Mouse (Mus musculus) myocyte (in vitro differentiated cells): ENCODE data around the gene Gm10053.

Source experiments
- POLR2A ChIP-seq: IDR thresholded peaks from one replicate; pipeline ENCODE4 v1.6.1; 2011; ENCODE audit warnings: low read depth, mild to moderate bottlenecking, control low read depth, moderate library complexity; ENCODE audit not compliant: insufficient read length
- REST ChIP-seq: IDR thresholded peaks from one replicate; pipeline ENCODE4 v1.6.1; 2011; ENCODE audit warnings: mild to moderate bottlenecking, control low read depth, moderate library complexity; ENCODE audit not compliant: insufficient read depth, insufficient read length

- no peak for TF ChIP-seq POLR2A
- TF ChIP-seq REST: no peak
Measured at GRCm38 (mm10) chr19:24845007-24845546, 30.4 kb upstream of the Gm10053 start.
